Mouse (Mus musculus) testis, postnatal 10 days (tissue): ENCODE data around the gene Eif2b5.

ENCODE experiments used
- DNase-seq: peaks from one replicate; pipeline ENCODE4 v3.0.0; 2021; ENCODE audit warnings: low spot score

Eif2b5 gene

GRCm38 (mm10) chr16:20537071-20537471, 38.5 kb downstream of the Eif2b5 start:
- DNase-seq, result no peak

GRCm38 (mm10) chr16:20537601-20538320, 39.1 kb downstream of the Eif2b5 start:
- DNase-seq, result no peak

GRCm38 (mm10) chr16:20539649-20540048, 41.0 kb downstream of the Eif2b5 start:
- DNase-seq, result no peak

- no peak for DNase-seq
These were observed 41.8 kb downstream of the Eif2b5 start for GRCm38 (mm10) chr16:20540438-20540837.

- no peak for DNase-seq
These were observed 47.1 kb downstream of the Eif2b5 start for GRCm38 (mm10) chr16:20545696-20546095.

GRCm38 (mm10) chr16:20547423-20547822, 48.8 kb downstream of the Eif2b5 start:
- no peak for DNase-seq

- peak; percentile 95 for DNase-seq
These were observed 49.7 kb downstream of the Eif2b5 start, which contains the start of gene Abcf3 for GRCm38 (mm10) chr16:20548096-20548948. Abcf3 (plus strand) TSS chr16:20548577.

GRCm38 (mm10) chr16:20549161-20549560, 50.5 kb downstream of the Eif2b5 start:
- no peak for DNase-seq

GRCm38 (mm10) chr16:20551691-20552090, 53.1 kb downstream of the Eif2b5 start:
- DNase-seq, result no peak

GRCm38 (mm10) chr16:20552594-20552993, 54.0 kb downstream of the Eif2b5 start:
- DNase-seq, result no peak

GRCm38 (mm10) chr16:20555000-20555399, 56.4 kb downstream of the Eif2b5 start:
- no peak for DNase-seq

GRCm38 (mm10) chr16:20557381-20557780, 58.8 kb downstream of the Eif2b5 start:
- DNase-seq, result no peak
